Mouse (Mus musculus): ENCODE measurements around the gene Trib2.

The Trib2 gene

GRCm38 (mm10) chr12:15813819-15814165, 2.9 kb downstream of the Trib2 start:
- DNase-seq (ENCODE audit: low spot score in 2 of 2) = no peak

GRCm38 (mm10) chr12:15813133-15813818, 3.4 kb downstream of the Trib2 start:
- peak in 1 of 2 experiments; percentile 28 for DNase-seq (ENCODE audit: low spot score in 2 of 2)

- DNase-seq (ENCODE audit: low spot score in 2 of 2) = no peak
These were observed 4.4 kb downstream of the Trib2 start for GRCm38 (mm10) chr12:15812139-15812962.

- no peak for DNase-seq (ENCODE audit: low spot score in 2 of 2)
These were observed 5.0 kb downstream of the Trib2 start for GRCm38 (mm10) chr12:15811682-15812081.

GRCm38 (mm10) chr12:15810926-15811325, 5.8 kb downstream of the Trib2 start:
- DNase-seq (ENCODE audit: low spot score in 2 of 2) = no peak

- DNase-seq (ENCODE audit: low spot score in 2 of 2) = no peak
These were observed 7.1 kb downstream of the Trib2 start for GRCm38 (mm10) chr12:15809657-15810056.

- no peak for DNase-seq (ENCODE audit: low spot score in 2 of 2)
These were observed 7.5 kb downstream of the Trib2 start for GRCm38 (mm10) chr12:15809249-15809648.

- no peak for DNase-seq (ENCODE audit: low spot score in 2 of 2)
These were observed 8.4 kb downstream of the Trib2 start for GRCm38 (mm10) chr12:15808186-15808800.

- no peak for DNase-seq (ENCODE audit: low spot score in 2 of 2)
These were observed 11.8 kb downstream of the Trib2 start for GRCm38 (mm10) chr12:15804931-15805331.

- DNase-seq (ENCODE audit: low spot score in 2 of 2) = no peak
These were observed 12.7 kb downstream of the Trib2 start for GRCm38 (mm10) chr12:15803936-15804438.

- no peak for DNase-seq (ENCODE audit: low spot score in 2 of 2)
These were observed 15.2 kb downstream of the Trib2 start for GRCm38 (mm10) chr12:15801571-15801930.

GRCm38 (mm10) chr12:15800914-15801570, 15.7 kb downstream of the Trib2 start:
- peak in 1 of 2 experiments; percentile 36 for DNase-seq (ENCODE audit: low spot score in 2 of 2)

- DNase-seq (ENCODE audit: low spot score in 2 of 2) = no peak
These were observed 16.4 kb downstream of the Trib2 start for GRCm38 (mm10) chr12:15800196-15800913.

GRCm38 (mm10) chr12:15798019-15798418, 18.7 kb downstream of the Trib2 start:
- DNase-seq (ENCODE audit: low spot score in 2 of 2) = no peak

GRCm38 (mm10) chr12:15795886-15796285, 20.8 kb downstream of the Trib2 start:
- no peak for DNase-seq (ENCODE audit: low spot score in 2 of 2)

- DNase-seq (ENCODE audit: low spot score in 2 of 2) = no peak
These were observed 23.4 kb downstream of the Trib2 start for GRCm38 (mm10) chr12:15793336-15793735.

GRCm38 (mm10) chr12:15790181-15790580, 26.5 kb downstream of the Trib2 start:
- DNase-seq (ENCODE audit: low spot score in 2 of 2) = no peak

- DNase-seq (ENCODE audit: low spot score in 2 of 2) = no peak
These were observed 39.7 kb downstream of the Trib2 start for GRCm38 (mm10) chr12:15777047-15777446.

GRCm38 (mm10) chr12:15771686-15772085, 45.0 kb downstream of the Trib2 start:
- DNase-seq (ENCODE audit: low spot score in 2 of 2) = no peak

- no peak for DNase-seq (ENCODE audit: low spot score in 2 of 2)
These were observed 48.2 kb downstream of the Trib2 start for GRCm38 (mm10) chr12:15768536-15768935.

- DNase-seq (ENCODE audit: low spot score in 2 of 2) = peak; percentile 18 to 21
These were observed 50.7 kb downstream of the Trib2 start for GRCm38 (mm10) chr12:15765996-15766395.

All from frontal cortex, postnatal 10 days (tissue).